Mouse (Mus musculus) megakaryocyte, adult 5-6 weeks (primary cell): ENCODE data around the gene Mat2a. TPM values are rescaled to one million over a fixed set of nuclear protein-coding genes. Genes with fewer than 3 reads are reported as not detected.

Experiments
- ATAC-seq: 2 replicates; pipeline ENCODE4 v1.8.0; 2016; ENCODE audit warnings: mild to moderate bottlenecking, inconsistent platforms; ENCODE audit not compliant: poor library complexity, severe bottlenecking
- total RNA-seq, 2 experiments: library from RNA; stranded (forward) in 1 of 2; stranded (reverse) in 1 of 2; fragments of 153-499, 151-499 nt in 1 of 2; fragments of 221-1000, 200-1000 nt in 1 of 2; gene quantifications; 2 replicates each; pipeline versions ENCODE4 v1.2.3 to v1.2.4; 2015 to 2017

Gene Mat2a
- total RNA-seq, 2 experiments from 2014 or later, result 95.4 to 183 TPM

GRCm38 (mm10) chr6:72418279-72418678 is 21.1 kb downstream of the Mat2a start:
- ATAC-seq, result no peak

GRCm38 (mm10) chr6:72415964-72416772 is 23.2 kb downstream of the Mat2a start:
- no peak for ATAC-seq

- ATAC-seq, result no peak
These were observed 24.2 kb downstream of the Mat2a start for GRCm38 (mm10) chr6:72415181-72415580.

GRCm38 (mm10) chr6:72414076-72414756 is 25.1 kb downstream of the Mat2a start, which contains the start of gene Ggcx:
Ggcx (plus strand) TSS chr6:72414308.
- peak; percentile 98 for ATAC-seq

GRCm38 (mm10) chr6:72410518-72410917 is 28.8 kb downstream of the Mat2a start:
- ATAC-seq, result peak; percentile 33

GRCm38 (mm10) chr6:72410003-72410402 is 29.4 kb downstream of the Mat2a start:
- no peak for ATAC-seq

- ATAC-seq, result no peak
These were observed 29.8 kb downstream of the Mat2a start for GRCm38 (mm10) chr6:72409567-72409966.

GRCm38 (mm10) chr6:72407119-72407518 is 32.2 kb downstream of the Mat2a start:
- peak; percentile 98 for ATAC-seq

GRCm38 (mm10) chr6:72405356-72405755 is 34.0 kb downstream of the Mat2a start:
- no peak for ATAC-seq

- ATAC-seq, result peak; percentile 97
These were observed 37.5 kb downstream of the Mat2a start for GRCm38 (mm10) chr6:72401875-72402274.

GRCm38 (mm10) chr6:72399967-72400366 is 39.4 kb downstream of the Mat2a start:
- no peak for ATAC-seq

- no peak for ATAC-seq
These were observed 42.5 kb downstream of the Mat2a start for GRCm38 (mm10) chr6:72396837-72397251.

GRCm38 (mm10) chr6:72392341-72392740 is 47.0 kb downstream of the Mat2a start:
- ATAC-seq, result no peak

- no peak for ATAC-seq
These were observed 48.4 kb downstream of the Mat2a start for GRCm38 (mm10) chr6:72390795-72391521.

GRCm38 (mm10) chr6:72389941-72390771 is 49.2 kb downstream of the Mat2a start, which contains the start of gene Vamp8:
Vamp8 (minus strand) TSS chr6:72390703.
- peak; percentile 86 for ATAC-seq

GRCm38 (mm10) chr6:72389471-72389940 is 49.9 kb downstream of the Mat2a start:
- peak; percentile 67 for ATAC-seq

- ATAC-seq, result no peak
These were observed 50.5 kb downstream of the Mat2a start for GRCm38 (mm10) chr6:72388791-72389329.

- no peak for ATAC-seq
These were observed 51.1 kb downstream of the Mat2a start for GRCm38 (mm10) chr6:72388266-72388665.

- ATAC-seq, result no peak
These were observed 51.5 kb downstream of the Mat2a start for GRCm38 (mm10) chr6:72387816-72388215.

GRCm38 (mm10) chr6:72386561-72386960 is 52.8 kb downstream of the Mat2a start:
- no peak for ATAC-seq
